Mouse (Mus musculus) embryonic facial prominence, embryonic 14.5 days (tissue): ENCODE results near the gene Cbwd1. TPM values are rescaled to one million over a fixed set of nuclear protein-coding genes. Genes with fewer than 3 reads are reported as not detected.
A peak's percentile ranks its signal among the peaks of the same experiment; 100 is the strongest.

Source experiments
- ATAC-seq: fragments of 200-750 bp; cut with Nextera tagmentation; 2 replicates; pipeline ENCODE4 v1.8.0; 2017; ENCODE audit warnings: low read depth, moderate number of reproducible peaks, moderate TSS enrichment
- DNase-seq: peaks from one replicate; pipeline ENCODE4 v3.0.0-alpha.2; 2015; ENCODE audit warnings: low spot score
- H3K27ac ChIP-seq: fragments of 300-500 bp; sonication (generic); replicated peaks from 2 replicates; pipeline ENCODE4 v1.5.1; 2014; ENCODE audit warnings: low read depth, mild to moderate bottlenecking, low read length, moderate library complexity
- H3K27me3 ChIP-seq: fragments of 300-500 bp; sonication (generic); replicated peaks from 2 replicates; pipeline ENCODE4 v1.6.1; 2014; ENCODE audit warnings: low read length; ENCODE audit not compliant: control insufficient read depth, insufficient read depth
- H3K36me3 ChIP-seq: fragments of 300-500 bp; sonication (generic); 2 replicates; pipeline ENCODE4 v1.6.1; 2014; ENCODE audit warnings: low read length, mixed read lengths; ENCODE audit not compliant: control insufficient read depth, insufficient read depth
- H3K4me1 ChIP-seq: fragments of 300-500 bp; sonication (generic); 2 replicates; pipeline ENCODE4 v1.6.1; 2014; ENCODE audit warnings: antibody characterized with exemption, low read length; ENCODE audit not compliant: control insufficient read depth, insufficient read depth
- H3K4me2 ChIP-seq: fragments of 300-500 bp; sonication (generic); 2 replicates; pipeline ENCODE4 v1.6.1; 2014; ENCODE audit warnings: low read depth, mild to moderate bottlenecking, low read length, moderate library complexity, mixed read lengths
- H3K4me3 ChIP-seq: fragments of 300-500 bp; sonication (generic); 2 replicates; pipeline ENCODE4 v1.5.1; 2014; ENCODE audit warnings: low read depth, mild to moderate bottlenecking, low read length
- H3K9ac ChIP-seq: fragments of 300-500 bp; sonication (generic); 2 replicates; pipeline ENCODE4 v1.6.1; 2014; ENCODE audit warnings: low read depth, mild to moderate bottlenecking, low read length, moderate library complexity, mixed read lengths
- H3K9me3 ChIP-seq: fragments of 300-500 bp; sonication (generic); 2 replicates; pipeline ENCODE4 v1.6.1; 2016; ENCODE audit warnings: low read length; ENCODE audit not compliant: control insufficient read depth
- WGBS: fragments of 180-500 bp; shearing (Covaris S2); extraction: QIAGEN DNeasy Blood & Tissue Kit; methylation state at CpG from one replicate; pipeline ENCODE4 v1.1.7; 2014; 5-methylcytosine and 5-hydroxymethylcytosine counted together
- polyA plus RNA-seq: library from polyadenylated mRNA; unstranded; fragments of >200 nt; fragmentation: Nextera tagmentation; extraction: Ambion mirVana; gene quantifications from 2 replicates; pipeline ENCODE4 v1.2.1, GENCODE M21; 2014

The Cbwd1 gene
- 18.6 and 20.0 TPM in 2 replicates for polyA plus RNA-seq

- Histone ChIP-seq H3K4me3 (peak within 1 kb of the TSS; percentile 85), H3K4me1 (peaks cover 5% of the 10 kb centered on the region; the same call in 1 of the 2 replicates), H3K9me3 (no peaks in the 10 kb centered on the region), H3K27me3 (no peaks in the 10 kb centered on the region), H3K4me2 (peak within 1 kb of the TSS; percentile 76), H3K27ac (no peak within 1 kb of the TSS; the same call in 1 of the 2 replicates), H3K9ac (peak within 1 kb of the TSS; percentile 82), H3K36me3 (peaks cover 7% of the 10 kb centered on the region; the same call in 1 of the 2 replicates)
- DNase-seq = peak; percentile 99
- peak; percentile 100 for ATAC-seq
- WGBS = under 1% methylated on average over 36 of the region's 36 CpGs
Observed at GRCm38 (mm10) chr19:24961172-24961962, at the start of gene Cbwd1. Gene Cbwd1 (minus strand): TSS chr19:24961610.

GRCm38 (mm10) chr19:25008509-25008908 is 47.1 kb upstream of the Cbwd1 start:
- DNase-seq = no peak
- Histone ChIP-seq H3K4me3 (no peak overlapping the region), H3K36me3 (no peaks in the 10 kb centered on the region), H3K27ac (no peak overlapping the region), H3K4me1 (no peaks in the 10 kb centered on the region), H3K9ac (no peak overlapping the region), H3K9me3 (no peaks in the 10 kb centered on the region), H3K4me2 (no peak overlapping the region), H3K27me3 (no peaks in the 10 kb centered on the region)
- ATAC-seq = no peak
- 82% methylated on average over 2 of the region's 2 CpGs for WGBS

- DNase-seq (no peak), ATAC-seq (no peak)
- Histone ChIP-seq H3K4me1 (no peaks in the 10 kb centered on the region), H3K4me3 (no peak overlapping the region), H3K4me2 (no peak overlapping the region), H3K9me3 (no peaks in the 10 kb centered on the region), H3K36me3 (no peaks in the 10 kb centered on the region), H3K27ac (no peak overlapping the region), H3K9ac (no peak overlapping the region), H3K27me3 (peaks cover 15% of the 10 kb centered on the region)
- 83% methylated on average over 1 of the region's 1 CpGs for WGBS
Observed at GRCm38 (mm10) chr19:25006686-25007085, 45.3 kb upstream of the Cbwd1 start.

- DNase-seq = peak; percentile 61
- Histone ChIP-seq H3K4me1 (no peaks in the 10 kb centered on the region), H3K36me3 (no peaks in the 10 kb centered on the region), H3K27ac (no peak overlapping the region), H3K27me3 (peaks cover 44% of the 10 kb centered on the region), H3K4me2 (no peak overlapping the region), H3K9ac (no peak overlapping the region), H3K9me3 (no peaks in the 10 kb centered on the region), H3K4me3 (no peak overlapping the region)
- 45% methylated on average over 4 of the region's 4 CpGs for WGBS
- no peak for ATAC-seq
Observed at GRCm38 (mm10) chr19:25003810-25004209, 42.4 kb upstream of the Cbwd1 start.

GRCm38 (mm10) chr19:25002828-25003227 is 41.4 kb upstream of the Cbwd1 start:
- H3K4me1 ChIP-seq = no peaks in the 10 kb centered on the region
- H3K9ac ChIP-seq = no peak overlapping the region
- H3K36me3 ChIP-seq = no peaks in the 10 kb centered on the region
- H3K4me2 ChIP-seq = no peak overlapping the region
- H3K27me3 ChIP-seq = peaks cover 51% of the 10 kb centered on the region
- H3K9me3 ChIP-seq = no peaks in the 10 kb centered on the region
- H3K27ac ChIP-seq = no peak overlapping the region
- DNase-seq (no peak), ATAC-seq (no peak)
- 78% methylated on average over 3 of the region's 3 CpGs for WGBS
- no peak overlapping the region for H3K4me3 ChIP-seq

GRCm38 (mm10) chr19:25002032-25002431 is 40.6 kb upstream of the Cbwd1 start:
- no peak overlapping the region for H3K27ac ChIP-seq
- H3K36me3 ChIP-seq = no peaks in the 10 kb centered on the region
- H3K9ac ChIP-seq = no peak overlapping the region
- H3K4me1 ChIP-seq = no peaks in the 10 kb centered on the region
- no peak overlapping the region for H3K4me2 ChIP-seq
- H3K4me3 ChIP-seq = no peak overlapping the region
- H3K9me3 ChIP-seq = no peaks in the 10 kb centered on the region
- no peak for ATAC-seq
- peaks cover 58% of the 10 kb centered on the region for H3K27me3 ChIP-seq
- WGBS = 73% methylated on average over 6 of the region's 6 CpGs
- no peak for DNase-seq

- peak overlapping the region; percentile 98 for H3K4me2 ChIP-seq
- H3K4me3 ChIP-seq = peak overlapping the region; percentile 67
- 33% methylated on average over 9 of the region's 9 CpGs for WGBS
- DNase-seq (no peak), ATAC-seq (no peak)
- no peaks in the 10 kb centered on the region for H3K9me3 ChIP-seq
- no peak overlapping the region for H3K27ac ChIP-seq
- H3K27me3 ChIP-seq = peaks cover 66% of the 10 kb centered on the region
- no peaks in the 10 kb centered on the region for H3K36me3 ChIP-seq
- no peak overlapping the region for H3K9ac ChIP-seq
- H3K4me1 ChIP-seq = no peaks in the 10 kb centered on the region
Observed at GRCm38 (mm10) chr19:25000153-25000552, 38.7 kb upstream of the Cbwd1 start.

- Histone ChIP-seq H3K27ac (no peak within 1 kb of the TSS), H3K4me3 (peak within 1 kb of the TSS; percentile 67), H3K4me2 (peak within 1 kb of the TSS; percentile 98), H3K27me3 (peaks cover 66% of the 10 kb centered on the region), H3K36me3 (no peaks in the 10 kb centered on the region), H3K4me1 (no peaks in the 10 kb centered on the region), H3K9me3 (no peaks in the 10 kb centered on the region), H3K9ac (peak within 1 kb of the TSS; percentile 66)
- ATAC-seq = peak; percentile 67; the same call in 1 of the 2 replicates
- DNase-seq = peak; percentile 62
- 1% methylated on average over 16 of the region's 109 CpGs for WGBS
Observed at GRCm38 (mm10) chr19:24999201-24999886, 37.9 kb upstream of the Cbwd1 start, which contains the start of gene Dock8. Gene Dock8 (plus strand): TSS chr19:24999534.
